Mouse (Mus musculus) heart, adult 8-10 months (tissue): ENCODE measurements at regions not wholly inside any gene's neighbourhood (a gene's known extent, or its start where the extent isn't known, plus 50 kb on each side); places are given as distances from the start of the nearest gene placed in this dataset.

ENCODE experiments used
- DNase-seq: peaks from one replicate; pipeline ENCODE4 v3.0.0; 2022; ENCODE audit warnings: low spot score

- DNase-seq = peak; percentile 32
Observed at GRCm38 (mm10) chr6:147822215-147822614, 224.8 kb upstream of the Far2 start.

DNA sequence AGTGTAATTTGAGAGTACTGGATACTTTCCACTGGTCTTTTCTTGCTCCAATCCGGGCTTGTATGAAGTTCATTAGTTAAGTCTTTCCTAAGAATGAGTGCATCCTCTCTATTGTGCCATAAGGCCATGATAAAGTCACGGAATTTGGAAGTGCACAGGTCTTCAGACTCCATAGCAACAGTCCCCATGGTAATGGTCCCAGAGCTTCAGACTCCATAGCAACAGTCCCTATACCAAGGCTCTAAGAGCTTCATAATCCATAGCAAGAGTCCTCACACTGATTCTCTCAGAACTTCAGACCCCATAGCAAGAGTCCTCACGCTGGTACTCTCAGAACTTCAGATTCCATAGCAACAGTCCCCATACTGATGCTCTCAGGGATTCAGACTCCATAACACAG is 214.5 kb upstream of the Far2 start:
- no peak for DNase-seq

DNA sequence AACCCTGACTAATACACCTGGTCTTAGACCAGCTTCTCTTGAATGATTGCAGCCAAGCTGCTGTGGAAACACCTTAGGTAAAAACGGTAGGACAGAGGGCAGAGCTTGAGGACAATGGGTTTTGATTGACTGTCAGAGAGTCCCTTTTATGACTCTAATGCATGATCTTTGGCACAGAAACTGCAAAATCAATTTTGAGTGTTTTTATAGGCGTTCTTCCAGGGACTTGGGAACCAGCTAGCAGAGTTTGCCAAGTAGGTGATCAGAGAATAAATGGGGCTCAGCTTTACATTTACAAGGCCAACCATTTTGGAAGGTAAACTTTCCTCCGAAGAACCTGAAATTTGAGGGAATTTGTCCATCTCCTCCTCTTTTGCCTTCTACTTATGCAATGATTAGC is 213.6 kb upstream of the Far2 start:
- no peak for DNase-seq

DNA sequence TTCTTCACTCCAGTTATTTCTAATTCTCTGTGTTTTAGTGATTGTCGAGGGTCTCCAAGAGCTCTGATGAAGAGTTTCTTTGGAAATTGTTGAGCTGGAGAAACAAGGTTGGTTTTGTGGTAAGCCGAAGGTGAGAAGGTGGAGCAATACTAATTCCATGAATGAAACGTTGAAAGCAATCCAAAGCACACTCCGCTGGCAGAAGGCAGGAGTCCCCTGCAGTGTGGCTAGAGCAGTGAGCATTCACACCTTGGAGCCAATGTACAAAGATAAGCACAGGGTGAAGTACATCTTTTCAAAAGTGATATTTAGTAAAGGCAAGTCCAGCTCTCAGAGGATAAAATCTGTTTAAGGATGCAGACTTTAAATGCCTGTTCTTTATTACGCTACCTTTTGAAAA is 208.2 kb upstream of the Far2 start:
- no peak for DNase-seq

DNA sequence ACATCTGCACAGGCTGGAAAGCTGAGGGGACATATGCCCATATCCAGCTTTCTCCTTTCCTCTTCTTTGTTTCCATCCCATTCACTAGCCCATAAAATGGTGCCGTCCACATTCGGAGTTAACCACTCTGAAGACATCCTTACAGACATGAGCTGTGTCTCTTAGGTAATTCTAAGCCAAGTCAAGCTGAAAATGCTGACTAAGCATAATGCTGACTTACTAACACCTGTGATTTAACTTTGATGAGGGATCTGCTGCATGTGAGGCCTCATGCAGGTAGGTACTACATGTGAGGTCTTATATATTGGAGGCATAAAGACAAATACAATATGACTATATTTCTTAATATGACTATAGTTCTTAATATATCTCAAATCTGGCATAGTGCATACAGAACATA is 197.1 kb upstream of the Far2 start:
- DNase-seq = no peak

GRCm38 (mm10) chr6:147861116-147861515 is 185.9 kb upstream of the Far2 start:
- DNase-seq = no peak

DNA sequence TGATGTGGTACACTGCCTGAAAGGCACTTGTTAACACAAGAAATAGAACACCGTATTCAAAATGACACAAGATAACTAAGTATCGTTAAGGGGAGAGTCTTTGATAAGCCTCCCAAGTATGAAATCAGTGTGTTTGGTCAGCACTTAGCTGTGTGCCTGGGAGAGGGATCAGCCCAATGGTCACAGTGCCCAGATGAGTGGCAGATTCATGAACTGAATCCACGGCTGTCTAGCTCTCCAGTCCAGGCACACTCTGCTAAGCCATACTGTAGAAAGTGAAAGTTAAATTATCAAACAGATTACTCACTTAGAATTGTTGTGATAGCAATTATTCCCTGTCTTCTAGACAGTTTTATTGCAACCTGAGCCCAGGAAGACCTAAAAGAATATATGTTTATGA is 176.0 kb upstream of the Far2 start:
- DNase-seq = no peak

DNA sequence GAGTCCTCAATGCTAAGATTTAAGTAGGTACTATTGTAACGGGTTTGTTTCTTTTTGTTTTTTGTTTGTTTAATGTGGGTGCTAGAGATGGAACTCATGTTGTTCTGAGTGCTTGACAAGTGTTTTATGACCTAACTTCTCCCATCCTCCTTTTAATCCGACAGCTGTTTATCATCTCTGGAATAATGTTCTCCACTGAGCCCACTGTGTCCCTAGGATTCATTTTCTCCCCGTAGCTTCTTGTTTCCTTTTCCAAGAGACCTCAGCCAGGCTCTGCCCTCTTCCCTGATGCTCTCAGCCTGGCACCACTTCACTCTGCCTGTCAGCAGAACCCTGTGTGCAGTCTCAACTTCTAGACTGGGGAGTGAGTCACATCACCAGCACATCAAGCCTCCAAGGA is 173.9 kb upstream of the Far2 start:
- no peak for DNase-seq

GRCm38 (mm10) chr6:147878485-147878884 is 168.6 kb upstream of the Far2 start:
- no peak for DNase-seq

DNA sequence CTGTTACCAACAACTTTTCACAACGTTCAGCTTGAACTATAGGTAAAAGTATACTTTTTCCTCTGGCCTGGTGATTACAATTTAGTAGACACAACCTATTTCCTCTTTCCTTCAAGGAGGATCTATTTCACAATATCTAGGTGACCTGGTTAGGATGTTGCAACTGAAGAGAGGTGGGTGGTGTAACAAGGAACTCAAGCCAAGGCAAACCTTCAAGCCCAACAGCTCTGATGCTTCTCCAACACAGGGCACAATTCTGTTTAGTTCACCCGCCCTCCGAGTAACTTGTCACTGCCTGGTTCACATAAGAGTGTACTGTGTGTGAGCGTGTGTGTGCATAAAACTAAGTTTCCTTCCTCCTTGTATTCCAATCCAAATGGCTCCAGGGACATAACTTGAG is 161.2 kb upstream of the Far2 start:
- no peak for DNase-seq

- DNase-seq = no peak
Observed at GRCm38 (mm10) chr6:147919697-147920096, 127.4 kb upstream of the Far2 start.

GRCm38 (mm10) chr6:147921091-147921490 is 126.0 kb upstream of the Far2 start:
- DNase-seq = no peak

DNA sequence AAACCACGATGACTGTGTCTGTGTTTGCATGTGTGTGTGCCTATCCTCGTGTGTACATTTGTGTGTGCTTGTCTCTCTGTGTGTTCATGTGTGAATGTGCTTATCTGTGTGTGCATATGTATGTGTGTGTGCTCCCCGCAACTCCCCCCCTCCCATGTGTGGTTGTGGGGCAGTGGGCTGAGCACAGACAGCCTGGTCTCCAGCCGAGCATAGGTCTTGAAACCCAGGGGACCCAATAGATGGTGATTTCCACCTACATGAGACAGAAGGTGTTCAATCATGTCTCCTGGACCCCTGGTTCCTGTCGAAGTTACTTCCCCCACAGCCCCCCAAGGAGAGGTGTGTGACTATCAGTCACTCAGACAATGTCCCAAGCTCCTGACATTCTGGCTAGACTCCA is 124.6 kb upstream of the Far2 start:
- no peak for DNase-seq

GRCm38 (mm10) chr6:147923246-147923645 is 123.8 kb upstream of the Far2 start:
- DNase-seq = no peak

DNA sequence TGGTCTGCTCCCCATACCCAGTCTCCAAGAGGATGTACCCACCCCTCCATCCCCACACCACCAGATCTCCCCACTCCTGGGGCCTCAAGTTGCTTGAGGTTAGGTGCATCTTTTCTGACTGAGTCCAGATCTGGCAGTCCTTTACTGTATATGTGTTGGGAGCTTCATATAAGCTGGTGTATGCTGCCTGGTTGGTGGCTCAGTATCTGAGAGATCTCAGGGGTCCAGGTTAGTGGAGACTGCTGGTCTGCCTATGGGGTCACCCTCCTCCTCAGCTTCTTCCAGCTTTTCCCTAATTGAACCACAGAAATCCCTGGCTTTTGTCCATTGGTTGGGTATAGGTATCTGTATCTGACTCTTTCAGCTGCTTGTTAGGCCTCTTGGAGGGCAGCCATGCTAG is 118.1 kb upstream of the Far2 start:
- no peak for DNase-seq

DNA sequence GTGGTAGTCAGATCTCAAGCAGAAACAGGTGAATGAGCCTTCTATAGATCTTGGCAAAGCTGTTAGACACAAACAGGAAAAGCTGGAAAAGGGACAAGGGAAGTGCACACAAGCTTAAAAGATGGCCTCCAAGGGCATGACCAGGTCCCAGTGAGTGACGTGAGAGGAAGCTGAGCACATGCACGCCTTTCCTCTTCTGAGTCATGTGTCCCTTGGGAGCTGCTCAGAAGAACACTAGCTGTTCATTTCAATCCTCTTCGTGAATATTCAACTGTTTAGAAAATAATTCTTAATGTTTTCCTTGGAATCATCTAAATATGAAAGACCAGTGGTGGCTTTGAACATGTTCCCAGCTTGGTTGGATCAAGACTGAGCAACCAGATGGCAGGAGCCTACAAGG is 103.0 kb upstream of the Far2 start:
- no peak for DNase-seq

- no peak for DNase-seq
Observed at GRCm38 (mm10) chr6:147944940-147945676, 102.0 kb upstream of the Far2 start.

GRCm38 (mm10) chr6:147947997-147948396 is 99.1 kb upstream of the Far2 start:
- no peak for DNase-seq

DNA sequence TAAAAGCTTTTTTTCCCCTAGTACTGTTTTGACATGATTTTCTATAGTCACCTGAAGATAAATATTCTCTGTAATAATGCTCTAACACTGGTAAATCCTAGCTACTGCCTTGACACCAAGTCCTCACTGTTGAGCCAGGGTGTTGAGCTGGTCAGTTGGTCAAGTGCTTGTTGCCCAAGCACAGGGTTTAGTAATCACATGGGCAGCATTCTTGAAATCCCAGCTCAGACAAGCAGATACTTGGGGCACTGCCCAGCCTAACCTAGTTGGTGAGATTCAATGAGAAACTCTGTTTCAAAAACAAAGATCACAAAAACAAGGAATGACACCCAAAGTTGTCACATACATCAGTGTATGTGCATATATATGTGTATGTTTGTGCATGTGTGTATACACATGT is 95.4 kb upstream of the Far2 start:
- DNase-seq = no peak

DNA sequence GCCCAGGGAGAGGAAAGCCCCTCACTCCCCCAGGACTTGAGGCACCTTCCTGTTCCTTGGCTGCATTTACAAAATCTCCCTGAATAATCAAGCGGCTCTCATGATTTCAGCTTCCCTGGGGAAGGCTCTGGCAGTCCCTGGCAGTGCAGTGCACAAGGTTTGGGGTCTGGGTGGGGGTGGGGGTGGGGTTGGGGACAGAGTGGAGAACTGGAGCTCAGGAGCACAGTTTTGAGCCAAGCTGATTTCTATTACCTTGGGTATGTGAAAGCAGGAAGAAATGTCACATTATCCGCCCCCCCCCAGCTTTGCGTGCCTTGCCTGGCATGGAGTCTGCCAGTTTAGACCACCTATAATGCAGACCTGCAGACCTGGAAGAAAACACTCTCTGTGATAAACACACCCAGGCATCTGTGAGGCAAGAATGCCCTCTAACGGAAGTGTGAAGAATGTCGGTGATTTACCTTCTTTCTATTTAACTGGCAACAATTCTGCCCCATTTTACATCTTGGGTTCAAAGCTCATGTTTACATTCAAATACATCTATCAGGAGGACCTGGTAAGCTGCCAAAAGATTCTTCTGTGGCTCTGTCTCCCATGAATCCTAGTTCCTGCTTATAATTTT is 93.9 kb upstream of the Far2 start:
- no peak for DNase-seq

- DNase-seq = no peak
Observed at GRCm38 (mm10) chr6:147953753-147954152, 93.3 kb upstream of the Far2 start.

- DNase-seq = no peak
Observed at GRCm38 (mm10) chr6:147954253-147954652, 92.8 kb upstream of the Far2 start.

- DNase-seq = no peak
Observed at GRCm38 (mm10) chr6:147954967-147955830, 91.9 kb upstream of the Far2 start.
